Comparison of ENCODE assay signal across 13 mouse cellular contexts in the genomic region with DNA sequence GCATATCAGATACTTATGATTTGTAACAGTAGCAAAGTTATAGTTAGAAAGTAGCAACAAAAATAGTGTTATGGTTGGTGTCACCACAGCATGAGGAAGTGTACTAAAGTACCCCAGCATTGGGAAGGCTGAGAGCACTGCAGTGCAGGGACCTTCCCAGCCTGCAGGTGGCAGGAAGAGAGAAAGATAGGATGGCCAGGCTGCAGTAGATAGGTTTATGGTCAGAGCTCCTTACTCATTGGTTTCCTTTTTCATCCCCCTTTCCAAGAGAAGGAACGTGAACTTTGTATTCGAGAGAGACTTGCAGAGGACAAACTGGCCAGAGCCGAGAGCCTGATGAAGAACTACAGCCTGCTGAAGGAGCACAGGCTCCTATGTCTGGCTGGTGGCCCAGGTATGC. TPM values are rescaled to one million over a fixed set of nuclear protein-coding genes. Genes with fewer than 3 reads are reported as not detected.
DNase-seq lines count a peak whose midpoint lies in the region; ATAC-seq and TF ChIP-seq lines count a peak whose summit lies in the region.
"Had no signal": no experiment of that assay in that cellular context is flagged by ENCODE, and none has a peak within 500 bp of the region (broad histone marks: within the 10 kb centered on the region; RNA-seq: fewer than 3 reads in every experiment).

No protein-coding gene starts in this region.

- 83% methylated on average over 3 of the region's 3 CpGs for WGBS in kidney, embryonic 15.5 days
- WGBS in kidney, postnatal 0 days, result 70% methylated on average over 3 of the region's 3 CpGs

- no peak overlapping the region for H3K4me3 ChIP-seq in kidney, embryonic 15.5 days (replicated peaks)
- H3K4me3 ChIP-seq in kidney, postnatal 0 days (replicated peaks; ENCODE audit: low read depth, low read length), result no peak overlapping the region

- ATAC-seq in kidney, embryonic 15.5 days (replicated peaks; ENCODE audit: low FRiP score), result no peak
- 0 out of 2 replicates have a peak, but pooled peaks have one; percentile 44 for ATAC-seq in kidney, postnatal 0 days (replicated peaks; ENCODE audit: low FRiP score, low read depth)

- H3K9me3 ChIP-seq in kidney, embryonic 15.5 days (replicated peaks), result no peaks in the 10 kb centered on the region
- no peaks in the 10 kb centered on the region for H3K9me3 ChIP-seq in kidney, postnatal 0 days (replicated peaks; ENCODE audit: low read length)

- H3K9ac ChIP-seq in kidney, embryonic 15.5 days, result no peak overlapping the region
- no peak overlapping the region for H3K9ac ChIP-seq in kidney, postnatal 0 days (ENCODE audit: low read depth, low read length)

- no peaks in the 10 kb centered on the region for H3K4me1 ChIP-seq in kidney, embryonic 15.5 days
- H3K4me1 ChIP-seq in kidney, postnatal 0 days (replicated peaks; ENCODE audit: insufficient read depth, low read length), result no peaks in the 10 kb centered on the region

- TF ChIP-seq CTCF in kidney, postnatal 0 days (IDR thresholded peaks at IDR 0.05; ENCODE audit: low read depth), result peak; percentile 54

- peak; percentile 34 for DNase-seq in kidney, adult 11 months
- DNase-seq in 3T3-L1 (ENCODE audit: low read depth, low spot score), result peak; percentile 47
- DNase-seq in MN1 (ENCODE audit: low spot score), result peak; percentile 46
- DNase-seq in kidney, postnatal 0 days (ENCODE audit: low spot score), result peak; percentile 54
- no peak for DNase-seq in retina, embryonic 14.5 days (ENCODE audit: low spot score)
- no peak for DNase-seq in urinary bladder, postnatal 14 days (ENCODE audit: low spot score)
- DNase-seq in urinary bladder, postnatal 4 days (ENCODE audit: low spot score in 2 of 2), result no peak
- DNase-seq: adrenal gland, postnatal 10 days; cerebellum, adult 9-11 months; gastrocnemius, postnatal 25 days; heart, postnatal 36 days; midbrain, embryonic 14.5 days had no signal

- H3K27ac ChIP-seq in kidney, embryonic 15.5 days, result no peak overlapping the region
- H3K27ac ChIP-seq in kidney, postnatal 0 days, result no peak overlapping the region

- no peaks in the 10 kb centered on the region for H3K27me3 ChIP-seq in kidney, embryonic 15.5 days
- H3K27me3 ChIP-seq in kidney, postnatal 0 days (ENCODE audit: insufficient read depth, low read length), result no peaks in the 10 kb centered on the region

- H3K36me3 ChIP-seq in kidney, embryonic 15.5 days, result peaks cover 88% of the 10 kb centered on the region
- H3K36me3 ChIP-seq in kidney, postnatal 0 days (ENCODE audit: insufficient read depth, low read length), result peaks cover 31% of the 10 kb centered on the region

- no peak overlapping the region for H3K4me2 ChIP-seq in kidney, embryonic 15.5 days
- no peak overlapping the region for H3K4me2 ChIP-seq in kidney, postnatal 0 days (ENCODE audit: low read length)

RNA-seq across cellular contexts. Expression of gene Nek2, which starts 7.9 kb away (rescaled TPM):
- polyA plus RNA-seq in kidney, embryonic 15.5 days (2015; fragmentation: Nextera tagmentation; extraction: Ambion mirVana), result 44.5 and 45.1 TPM in 2 replicates
- 21.3 and 24.1 TPM in 2 replicates for polyA plus RNA-seq in kidney, postnatal 0 days (2015; fragmentation: Nextera tagmentation; extraction: Ambion mirVana)

Comparison
In these comparisons a context has a peak if more than half of its experiments do, and no peak if none do; other contexts are left out.
1. DNase-seq: peak in kidney, adult 11 months (single experiment), 3T3-L1 (single experiment), MN1 (single experiment) and kidney, postnatal 0 days (single experiment); none in retina, embryonic 14.5 days (single experiment), urinary bladder, postnatal 14 days (single experiment) and urinary bladder, postnatal 4 days (0 of 2).